Mouse (Mus musculus): ENCODE measurements around the gene Emg1.

- TF ChIP-seq CHD2 (IDR thresholded peaks at IDR 0.05; ENCODE audit: low read depth, low read length) (no peak), ZNF384 (IDR thresholded peaks at IDR 0.05; ENCODE audit: low read depth, low read length) (no peak), HCFC1 (IDR thresholded peaks at IDR 0.05; ENCODE audit: borderline replicate concordance, insufficient read depth, low read length) (no peak), MAFK (IDR thresholded peaks at IDR 0.05; ENCODE audit: insufficient read depth, low read depth, low read length) (no peak), ZC3H11A (IDR thresholded peaks at IDR 0.05; ENCODE audit: borderline replicate concordance, low read depth, low read length) (no peak)
Observed at GRCm38 (mm10) chr6:124753861-124754260, 41.9 kb upstream of the Emg1 start.

Measured in ES-E14 (cell line).